Mouse (Mus musculus) forebrain, embryonic 10.5 days (tissue): ENCODE results near the gene Zfp445. TPM values are rescaled to one million over a fixed set of nuclear protein-coding genes. Genes with fewer than 3 reads are reported as not detected.

Source experiments
- DNase-seq: peaks from one replicate; pipeline ENCODE4 v3.0.0-alpha.2; 2017; ENCODE audit warnings: low spot score; ENCODE audit errors: extremely low spot score
- H3K27ac ChIP-seq: fragments of 300-500 bp; sonication (generic); 2 replicates; pipeline ENCODE4 v1.5.1; 2016; ENCODE audit warnings: mild to moderate bottlenecking
- H3K27me3 ChIP-seq: fragments of 300-500 bp; sonication (generic); 2 replicates; pipeline ENCODE4 v1.6.1; 2016; ENCODE audit warnings: mild to moderate bottlenecking; ENCODE audit not compliant: poor library complexity, severe bottlenecking
- H3K36me3 ChIP-seq: fragments of 300-500 bp; sonication (generic); replicated peaks from 2 replicates; pipeline ENCODE4 v1.6.1; 2016; ENCODE audit warnings: mild to moderate bottlenecking, moderate library complexity
- H3K4me1 ChIP-seq: fragments of 300-500 bp; sonication (generic); 2 replicates; pipeline ENCODE4 v1.6.1; 2016
- H3K4me3 ChIP-seq: fragments of 300-500 bp; sonication (generic); 2 replicates; pipeline ENCODE4 v1.5.1; 2016; ENCODE audit warnings: mild to moderate bottlenecking, moderate library complexity
- H3K9me3 ChIP-seq: fragments of 300-500 bp; sonication (generic); 2 replicates; pipeline ENCODE4 v1.6.1; 2016; ENCODE audit warnings: mild to moderate bottlenecking, moderate library complexity
- WGBS: fragments of 180-500 bp; shearing (Covaris S2); methylation state at CpG from one replicate; pipeline ENCODE4 v1.1.7; 2016; 5-methylcytosine and 5-hydroxymethylcytosine counted together
- polyA plus RNA-seq: library from polyadenylated mRNA; unstranded; fragments of >200 nt; fragmentation: Nextera tagmentation; extraction: Ambion mirVana; gene quantifications from 2 replicates; pipeline ENCODE4 v1.2.1, GENCODE M21; 2016

Gene Zfp445
- polyA plus RNA-seq, 1 experiment from 2014 or later: 82.3 TPM

GRCm38 (mm10) chr9:122823374-122824017 is 42.3 kb downstream of the Zfp445 start:
- Histone ChIP-seq H3K4me1 (no peaks in the 10 kb centered on the region), H3K4me3 (no peak overlapping the region), H3K36me3 (peaks cover 42% of the 10 kb centered on the region), H3K9me3 (no peaks in the 10 kb centered on the region), H3K27me3 (no peaks in the 10 kb centered on the region), H3K27ac (no peak overlapping the region)
- DNase-seq: no peak
- 89% methylated on average over 5 of the region's 5 CpGs for WGBS

GRCm38 (mm10) chr9:122815239-122815851 is 50.5 kb downstream of the Zfp445 start:
- WGBS: 93% methylated on average over 4 of the region's 4 CpGs
- Histone ChIP-seq H3K27ac (no peak overlapping the region), H3K4me1 (no peaks in the 10 kb centered on the region)

GRCm38 (mm10) chr9:122814775-122815174 is 51.0 kb downstream of the Zfp445 start:
- peaks cover 2% of the 10 kb centered on the region; the same call in 1 of the 2 replicates for H3K36me3 ChIP-seq
- H3K27ac ChIP-seq: no peak overlapping the region
- H3K27me3 ChIP-seq: no peaks in the 10 kb centered on the region
- H3K4me3 ChIP-seq: no peak overlapping the region
- no peak for DNase-seq
- WGBS: 98% methylated on average over 2 of the region's 2 CpGs
- H3K9me3 ChIP-seq: no peaks in the 10 kb centered on the region
- H3K4me1 ChIP-seq: no peaks in the 10 kb centered on the region

More at GRCm38 (mm10) chr9:122815239-122815851, 50.5 kb downstream of the Zfp445 start:
- Histone ChIP-seq H3K9me3 (no peaks in the 10 kb centered on the region), H3K4me3 (no peak overlapping the region), H3K36me3 (peaks cover 5% of the 10 kb centered on the region), H3K27me3 (no peaks in the 10 kb centered on the region)
- DNase-seq: no peak

GRCm38 (mm10) chr9:122812386-122812785 is 53.4 kb downstream of the Zfp445 start:
- 92% methylated on average over 5 of the region's 5 CpGs for WGBS
- Histone ChIP-seq H3K9me3 (no peaks in the 10 kb centered on the region), H3K4me3 (no peak overlapping the region), H3K27me3 (no peaks in the 10 kb centered on the region), H3K4me1 (no peaks in the 10 kb centered on the region), H3K36me3 (peaks cover 2% of the 10 kb centered on the region; the same call in 1 of the 2 replicates), H3K27ac (no peak overlapping the region)
- DNase-seq: no peak

GRCm38 (mm10) chr9:122810212-122810611 is 55.6 kb downstream of the Zfp445 start:
- Histone ChIP-seq H3K36me3 (no peaks in the 10 kb centered on the region; the same call in 1 of the 2 replicates), H3K4me1 (peaks cover 12% of the 10 kb centered on the region), H3K4me3 (no peak overlapping the region), H3K9me3 (no peaks in the 10 kb centered on the region), H3K27ac (no peak overlapping the region), H3K27me3 (no peaks in the 10 kb centered on the region)
- DNase-seq: no peak
- WGBS: 89% methylated on average over 3 of the region's 3 CpGs

- 97% methylated on average over 2 of the region's 2 CpGs for WGBS
- DNase-seq: no peak
Observed at GRCm38 (mm10) chr9:122807186-122807585, 58.6 kb downstream of the Zfp445 start.

GRCm38 (mm10) chr9:122805845-122806341 is 59.9 kb downstream of the Zfp445 start:
- Histone ChIP-seq H3K27ac (peak overlapping the region; percentile 92), H3K4me1 (peaks cover 16% of the 10 kb centered on the region), H3K9me3 (no peaks in the 10 kb centered on the region), H3K4me3 (peak overlapping the region; percentile 76), H3K27me3 (no peaks in the 10 kb centered on the region), H3K36me3 (no peaks in the 10 kb centered on the region)
- no peak for DNase-seq
- WGBS: 14% methylated on average over 10 of the region's 10 CpGs

More at GRCm38 (mm10) chr9:122807186-122807585, 58.6 kb downstream of the Zfp445 start:
- Histone ChIP-seq H3K27ac (no peak overlapping the region), H3K4me3 (no peak overlapping the region), H3K9me3 (no peaks in the 10 kb centered on the region), H3K27me3 (no peaks in the 10 kb centered on the region), H3K4me1 (peaks cover 16% of the 10 kb centered on the region), H3K36me3 (no peaks in the 10 kb centered on the region; the same call in 1 of the 2 replicates)

- Histone ChIP-seq H3K9me3 (no peaks in the 10 kb centered on the region), H3K27ac (peak within 1 kb of the TSS; percentile 92), H3K4me3 (peak within 1 kb of the TSS; percentile 76), H3K27me3 (no peaks in the 10 kb centered on the region), H3K36me3 (no peaks in the 10 kb centered on the region), H3K4me1 (peaks cover 16% of the 10 kb centered on the region)
- 8% methylated on average over 42 of the region's 42 CpGs for WGBS
- peak; percentile 90 for DNase-seq
Observed at GRCm38 (mm10) chr9:122805053-122805844, 60.6 kb downstream of the Zfp445 start, which contains the start of gene Tcaim. Gene Tcaim, plus strand, starts transcription at chr9:122805539.

Other genes starting within 250 kb of the Zfp445 start
- not detected in 2 replicates for gene Topaz1, start 118.7 kb downstream of the Zfp445 start, polyA plus RNA-seq
- gene Tcaim, start 60.5 kb downstream of the Zfp445 start, polyA plus RNA-seq: 4.6 and 6.1 TPM in 2 replicates
- 0.28 and 0.33 TPM in 2 replicates for gene Gm35549, start 22.0 kb downstream of the Zfp445 start, polyA plus RNA-seq
- 4.7 and 4.9 TPM in 2 replicates for gene Zkscan7, start 19.7 kb upstream of the Zfp445 start, polyA plus RNA-seq
- 30.9 and 31.6 TPM in 2 replicates for gene Zfp105, start 57.1 kb upstream of the Zfp445 start, polyA plus RNA-seq
- 19.5 and 19.9 TPM in 2 replicates for gene 1110059G10Rik, start 85.0 kb upstream of the Zfp445 start, polyA plus RNA-seq
- gene Kif15, start 85.0 kb upstream of the Zfp445 start, polyA plus RNA-seq: 109 and 114 TPM in 2 replicates
- 15.4 and 17.8 TPM in 2 replicates for gene Tmem42, start 155.3 kb upstream of the Zfp445 start, polyA plus RNA-seq
- 0.36 and 0.43 TPM in 2 replicates for gene Tgm4, start 168.7 kb upstream of the Zfp445 start, polyA plus RNA-seq
- 83.6 and 85.8 TPM in 2 replicates for gene Zdhhc3, start 247.2 kb upstream of the Zfp445 start, polyA plus RNA-seq
- gene Exosc7, start 247.2 kb upstream of the Zfp445 start, polyA plus RNA-seq: 166 and 168 TPM in 2 replicates